Mouse (Mus musculus) olfactory bulb, adult 2 months (tissue): ENCODE data around the gene Erc2.

Experiments
- CTCF ChIP-seq: fragments of 200-500 bp; IDR thresholded peaks from 2 replicates; pipeline ENCODE4 v1.5.1; 2012; ENCODE audit warnings: low read depth, mild to moderate bottlenecking, low read length, moderate library complexity; ENCODE audit not compliant: insufficient read depth
- POLR2A ChIP-seq: fragments of 200-500 bp; IDR thresholded peaks from 2 replicates; pipeline ENCODE4 v1.6.1; 2012; ENCODE audit warnings: mild to moderate bottlenecking, low read depth, low read length, moderate library complexity; ENCODE audit not compliant: insufficient read depth

DNA sequence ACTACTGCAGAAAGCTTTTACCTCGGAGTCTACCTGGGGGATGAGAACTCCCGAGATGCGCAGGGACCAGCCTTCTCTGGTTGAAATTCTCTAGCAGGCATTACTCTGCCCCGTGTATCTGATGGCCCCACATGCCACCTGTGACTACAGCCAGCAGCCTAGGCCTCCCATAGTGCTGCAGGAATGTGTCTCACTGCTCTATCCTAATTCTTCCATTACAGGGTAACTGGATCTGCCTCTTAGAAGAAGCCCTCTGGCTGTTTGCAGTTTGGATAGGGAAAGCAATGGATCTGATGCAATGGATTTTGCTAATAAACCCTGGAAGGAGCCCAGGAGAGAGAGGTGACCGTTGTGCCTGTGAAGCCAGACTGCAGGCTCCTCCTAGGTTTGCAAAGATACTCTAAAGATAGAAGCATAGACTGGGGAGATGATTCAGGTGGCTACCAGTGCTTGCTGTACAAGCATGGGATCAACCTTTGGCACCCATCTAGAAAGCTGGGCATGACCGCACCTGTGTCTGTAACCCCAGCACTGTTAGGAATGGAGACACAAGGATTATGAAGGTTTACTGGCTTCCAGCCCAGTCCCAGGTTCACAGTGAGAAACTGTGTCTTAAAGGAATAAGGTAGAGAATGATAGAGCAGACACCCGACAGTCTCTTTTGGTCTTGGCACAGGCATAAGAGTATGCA, 821.2 kb downstream of the Erc2 start:
- TF ChIP-seq CTCF (no peak), POLR2A (no peak)
